Mouse (Mus musculus) forelimb bud, embryonic 11.5 days (tissue): Measurements from ENCODE around the gene Fxn.

Source experiments
- DNase-seq: peaks from one replicate; pipeline ENCODE4 v3.0.0-alpha.2; 2012; ENCODE audit warnings: low read depth, low spot score

Gene Fxn

DNA sequence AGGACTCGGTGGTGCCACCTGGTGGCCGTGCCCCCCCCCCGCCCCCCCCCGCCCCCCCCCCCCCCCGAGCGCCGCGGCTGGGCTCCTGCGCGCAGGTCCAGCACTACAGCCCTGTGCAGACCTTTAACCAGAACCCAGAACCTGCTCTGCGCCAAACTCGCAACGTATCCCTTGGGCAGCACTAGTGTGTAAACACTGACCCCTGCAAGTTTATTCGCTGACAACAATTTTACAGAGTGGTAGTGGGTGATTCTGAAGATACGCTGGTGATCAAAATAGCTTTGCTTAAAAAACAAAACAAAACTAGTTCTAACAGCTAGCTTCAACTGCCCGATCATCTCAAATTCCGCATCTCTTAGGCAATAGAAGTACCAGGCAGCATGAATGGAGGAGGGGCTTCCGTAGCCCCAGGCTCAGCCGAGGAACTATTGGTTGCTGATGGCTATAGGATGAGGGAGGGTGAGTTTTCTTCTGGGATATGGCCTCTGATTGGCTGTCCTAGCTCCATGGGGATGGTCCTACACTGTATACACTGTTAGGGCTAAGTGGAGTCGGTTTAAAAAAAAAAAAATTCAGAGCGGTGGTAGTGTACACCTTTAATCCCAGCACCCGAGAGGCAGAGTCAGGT lies at the start of gene Fxn:
Gene Fxn, minus strand, starts transcription at position 5 of the 628 bp plus-strand sequence.
- DNase-seq: peak; percentile 92

DNA sequence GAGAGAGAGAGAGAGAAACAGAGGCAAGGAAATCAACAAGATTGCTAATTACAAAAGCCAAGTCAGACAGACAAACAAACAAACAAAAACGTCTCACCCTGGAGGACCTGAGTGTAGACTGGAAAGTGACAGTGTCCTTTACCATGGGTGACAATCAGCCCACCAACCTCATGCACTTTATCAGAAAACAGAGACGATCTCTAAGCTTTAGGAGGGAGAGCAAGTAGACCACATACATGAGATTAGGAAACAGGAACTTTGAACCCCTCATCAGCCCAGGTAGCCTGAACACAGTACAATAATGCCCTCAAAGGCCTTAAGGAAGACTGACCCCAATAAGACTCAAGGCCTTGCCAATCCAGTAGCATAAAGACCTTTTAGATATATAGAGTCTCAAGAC lies 47.5 kb upstream of the Fxn start:
- no peak for DNase-seq

DNA sequence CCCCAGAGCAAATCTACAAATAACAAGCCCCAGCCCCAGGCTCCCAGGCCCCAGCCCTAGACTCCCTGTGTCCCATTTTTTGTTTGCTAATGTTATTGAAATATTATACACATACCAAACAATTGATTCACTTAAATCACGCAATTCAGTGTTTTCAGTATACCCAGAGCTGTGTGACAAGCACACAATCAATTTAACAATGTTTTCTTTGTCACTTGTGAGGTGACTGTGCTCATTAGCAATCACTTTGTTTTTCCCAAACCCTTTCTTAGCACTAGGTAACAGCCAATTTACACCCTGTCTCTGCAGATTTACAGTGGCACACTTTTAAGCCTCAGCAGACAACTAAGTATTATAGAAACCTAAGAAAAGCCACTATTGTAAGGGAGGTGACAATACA lies 46.6 kb upstream of the Fxn start:
- no peak for DNase-seq

DNA sequence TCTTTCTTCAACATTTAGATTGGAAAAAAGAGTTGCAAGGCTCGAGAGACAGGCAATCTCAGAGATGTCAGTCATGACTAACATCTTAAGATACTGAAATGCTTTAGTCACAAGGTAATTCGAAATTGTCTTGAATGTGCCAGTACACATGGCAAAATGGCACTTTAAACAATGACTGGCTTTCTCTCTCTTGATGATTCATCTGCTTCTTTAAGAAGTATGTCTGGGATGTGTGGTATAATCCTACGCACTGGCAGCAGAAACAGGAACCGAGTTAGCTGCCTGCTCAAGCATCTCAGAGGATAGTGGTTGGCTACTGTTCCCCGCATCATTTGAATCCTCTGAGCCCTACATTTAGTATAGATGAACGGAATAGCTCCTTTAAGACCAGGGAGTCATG lies 45.3 kb upstream of the Fxn start:
- no peak for DNase-seq

DNA sequence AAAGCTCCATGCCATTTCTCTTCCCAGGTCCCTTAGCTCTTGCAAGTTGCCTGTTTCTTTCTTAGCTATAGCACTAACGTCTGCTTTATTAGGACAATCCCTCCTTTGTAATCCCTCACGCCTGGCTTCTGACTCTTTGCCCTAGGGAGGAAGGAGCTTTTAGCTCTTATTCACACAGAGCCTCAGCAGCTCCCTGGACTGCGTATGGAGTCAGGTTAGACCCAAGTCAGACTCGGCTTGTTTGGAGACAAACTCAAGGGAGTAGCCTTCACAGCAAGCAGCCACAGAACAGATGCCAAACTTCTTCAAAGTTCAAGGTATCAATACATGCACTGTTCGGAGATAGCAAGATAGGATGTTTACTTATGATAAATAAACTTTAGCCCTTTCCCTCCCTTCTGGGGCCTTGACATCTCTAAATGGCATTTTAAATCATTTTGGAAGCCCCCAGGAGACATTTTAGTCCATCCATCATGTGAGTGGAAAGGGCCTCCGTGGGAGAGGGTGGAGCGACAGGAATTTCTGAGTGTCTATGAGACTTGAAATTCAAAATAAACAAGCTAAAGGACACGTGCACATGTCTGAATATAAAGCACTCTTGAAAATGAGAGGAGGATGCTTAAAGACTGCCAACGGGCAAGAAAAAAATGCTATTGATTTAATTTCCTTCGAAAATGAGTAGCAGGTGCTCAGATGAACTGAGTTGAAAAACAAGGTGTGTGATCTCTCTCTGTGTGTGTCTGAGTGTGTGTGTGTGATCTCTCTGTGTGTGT lies 43.6 kb upstream of the Fxn start:
- no peak for DNase-seq

DNA sequence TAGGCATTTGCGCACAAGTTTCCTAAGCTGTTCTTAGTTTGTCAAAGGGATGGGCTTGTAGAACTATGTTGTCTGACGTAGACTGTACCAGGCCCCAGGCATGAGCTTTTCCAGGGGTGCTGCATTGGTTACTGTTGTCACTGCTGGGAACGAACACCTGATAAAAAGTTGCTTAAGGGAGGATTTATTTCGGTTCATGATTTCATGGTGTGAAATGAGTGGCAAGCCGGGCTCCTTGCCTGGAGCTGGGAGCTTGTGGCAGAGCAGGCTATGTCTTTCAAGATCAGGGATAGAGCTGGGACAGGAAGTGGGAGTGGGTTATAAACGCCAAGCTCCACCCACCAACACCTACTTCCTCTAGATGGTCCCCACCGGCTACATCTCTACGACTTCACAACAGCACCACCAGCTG lies 41.5 kb upstream of the Fxn start:
- DNase-seq: no peak

DNA sequence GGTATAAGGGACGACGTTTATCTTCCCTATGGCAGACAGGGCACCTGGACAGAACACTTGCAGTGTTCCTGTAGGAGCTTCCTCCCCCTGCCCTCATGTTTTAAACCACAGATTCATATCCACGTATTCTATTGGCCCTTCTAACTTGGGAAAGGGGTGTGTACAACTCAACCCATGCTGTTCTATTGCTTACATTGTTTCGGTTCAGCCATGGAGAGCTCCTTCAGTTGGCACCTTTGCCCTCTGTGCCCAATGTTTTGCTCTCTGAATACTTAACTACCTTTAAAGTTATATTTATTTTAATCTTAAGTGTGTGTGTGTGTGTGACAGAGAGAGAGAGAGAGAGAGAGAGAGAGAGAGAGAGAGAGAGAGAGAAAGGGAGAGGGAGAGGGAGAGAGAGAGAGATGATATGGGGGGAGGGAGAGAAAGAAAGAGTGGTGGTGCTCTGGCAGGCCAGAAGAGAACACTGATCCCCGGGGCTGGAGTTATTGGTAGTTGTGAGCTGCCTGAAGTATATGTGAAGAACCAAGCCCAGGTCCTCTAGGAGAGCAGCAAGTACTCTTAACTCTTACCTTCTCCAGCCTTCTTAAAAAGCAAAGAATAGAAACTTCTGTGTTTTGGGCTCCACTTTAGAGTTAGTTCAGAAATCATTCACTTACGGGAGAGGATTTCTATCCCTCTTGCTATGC lies 41.0 kb upstream of the Fxn start:
- no peak for DNase-seq

DNA sequence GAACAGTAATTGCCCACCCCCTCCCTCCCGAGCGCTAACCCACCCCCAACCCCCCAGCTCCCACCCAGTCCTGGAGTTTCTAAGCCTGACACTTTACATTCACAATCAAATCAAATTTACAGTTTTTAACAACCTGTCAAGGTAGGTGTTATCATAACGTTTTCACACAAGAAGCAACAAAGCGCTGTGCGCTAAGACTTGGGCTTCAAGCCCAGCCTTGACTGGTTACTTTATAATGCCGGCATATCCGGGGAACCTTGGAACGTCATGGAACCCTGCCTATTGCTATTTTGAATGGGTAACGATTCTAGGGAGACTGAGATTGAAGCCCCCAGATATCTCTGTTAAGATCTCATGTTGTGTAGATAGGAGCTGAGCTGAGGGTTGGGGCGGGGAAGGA lies 37.8 kb upstream of the Fxn start:
- DNase-seq: no peak

DNA sequence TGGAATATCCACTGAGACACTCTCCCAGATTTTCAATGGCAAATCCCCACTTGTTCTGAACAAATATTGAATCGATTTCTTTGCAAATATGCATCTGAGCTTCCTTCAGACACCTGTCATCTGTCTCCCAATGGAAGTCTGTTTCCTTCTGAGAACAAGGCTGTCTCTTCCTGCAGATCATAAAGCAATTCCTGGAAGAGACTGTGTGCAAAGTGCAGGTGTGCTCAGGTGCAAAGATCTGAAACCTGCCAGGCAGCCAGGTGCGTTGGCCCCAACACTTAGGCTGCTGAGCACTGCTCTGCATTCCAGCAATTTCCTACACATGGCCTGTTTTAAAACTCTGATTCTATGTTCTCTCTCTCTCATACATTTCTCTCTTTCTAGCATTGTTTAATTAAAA lies 37.3 kb upstream of the Fxn start:
- no peak for DNase-seq

DNA sequence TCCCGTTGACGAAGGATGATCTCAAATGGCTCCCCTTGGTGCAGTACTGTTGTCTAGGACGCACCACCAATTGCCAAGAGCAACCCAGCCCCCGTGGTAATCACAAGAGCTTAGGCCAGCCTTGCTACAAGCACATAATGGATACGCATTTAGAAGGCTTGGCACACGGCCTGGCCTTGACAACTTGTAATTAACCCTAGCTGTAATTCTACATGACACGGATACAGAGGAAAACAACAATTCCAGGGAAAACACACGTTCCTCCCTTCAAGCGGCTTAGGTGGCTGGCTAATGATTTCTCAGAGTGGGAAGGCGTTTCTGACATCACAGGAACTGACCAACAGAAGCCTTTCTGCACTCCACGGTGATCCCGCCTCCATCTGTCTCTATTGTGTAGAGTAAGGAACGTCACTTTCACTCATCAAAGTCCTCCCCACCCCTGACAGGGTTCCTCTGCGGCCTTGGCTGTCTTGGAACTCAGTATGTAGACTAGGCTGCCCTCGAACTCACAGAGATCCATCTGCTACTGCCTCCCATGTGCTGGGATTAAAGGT lies 36.7 kb upstream of the Fxn start:
- no peak for DNase-seq

DNA sequence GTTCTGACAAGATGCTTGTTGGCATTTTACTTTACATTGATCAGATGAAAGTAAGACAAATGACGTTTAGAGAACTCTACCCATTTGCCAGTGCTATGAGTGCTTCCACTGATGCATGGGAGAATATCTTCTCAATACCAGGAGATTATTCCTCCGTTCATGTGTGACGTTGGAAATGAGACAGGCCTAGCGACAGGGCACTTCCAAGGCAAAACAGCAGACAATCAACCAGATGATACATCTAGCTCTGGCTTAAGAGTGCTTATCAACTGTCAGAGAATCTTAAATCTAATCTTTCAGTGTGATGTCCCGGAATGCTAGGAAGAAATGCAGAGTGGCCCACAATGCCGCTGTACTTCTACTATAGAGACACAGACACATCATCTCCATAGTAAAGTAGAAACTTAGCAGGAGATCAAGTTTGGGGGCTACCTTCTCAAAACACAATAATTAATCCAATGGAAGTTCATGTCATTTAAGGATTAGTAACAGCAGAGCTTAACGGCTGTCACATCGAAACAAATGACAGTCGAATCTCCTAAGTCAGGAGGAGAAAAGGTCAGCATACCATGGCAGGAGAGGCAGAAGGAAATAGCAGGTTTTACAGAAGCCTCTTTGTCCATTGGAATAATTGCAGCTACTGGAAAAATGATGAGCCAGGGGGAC lies 35.8 kb upstream of the Fxn start:
- no peak for DNase-seq

DNA sequence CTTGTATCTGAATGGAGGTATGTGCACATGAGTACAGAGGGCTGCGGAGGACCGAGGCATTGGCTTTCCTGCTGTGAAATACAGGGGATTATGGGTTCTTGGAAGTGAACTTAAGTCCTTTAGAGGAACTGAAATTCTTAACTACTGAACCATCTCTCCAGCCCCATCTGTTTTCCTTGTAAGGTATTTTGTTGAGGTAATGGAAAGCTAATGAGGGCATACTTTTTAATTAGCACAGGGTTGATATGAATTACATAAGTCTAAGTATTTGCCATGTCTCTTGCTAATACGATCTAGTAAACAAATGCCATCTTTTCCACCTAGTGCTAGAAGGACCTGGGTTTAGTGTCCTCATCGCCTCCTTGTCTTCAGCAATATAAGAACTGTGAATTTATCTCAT lies 34.8 kb upstream of the Fxn start:
- no peak for DNase-seq

DNA sequence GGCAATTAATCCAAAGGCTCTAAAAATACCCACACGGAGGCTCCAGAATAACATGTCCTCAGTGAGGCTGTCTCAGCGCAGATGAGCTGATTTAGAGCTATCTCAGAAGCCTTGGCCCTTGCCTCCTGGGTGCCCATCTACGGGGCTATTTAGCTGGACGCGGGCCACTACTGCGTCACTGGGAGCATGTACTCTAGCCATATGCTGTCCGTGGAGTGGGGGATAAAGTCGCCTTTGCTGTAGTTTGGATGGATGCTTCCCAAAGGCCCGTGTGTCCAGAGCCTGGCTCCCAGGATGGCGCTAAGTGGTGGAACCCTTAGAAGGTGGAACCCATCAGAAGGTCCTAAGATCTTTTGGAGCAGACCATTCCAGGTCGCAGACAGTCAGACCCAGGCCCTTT lies 34.3 kb upstream of the Fxn start:
- no peak for DNase-seq

DNA sequence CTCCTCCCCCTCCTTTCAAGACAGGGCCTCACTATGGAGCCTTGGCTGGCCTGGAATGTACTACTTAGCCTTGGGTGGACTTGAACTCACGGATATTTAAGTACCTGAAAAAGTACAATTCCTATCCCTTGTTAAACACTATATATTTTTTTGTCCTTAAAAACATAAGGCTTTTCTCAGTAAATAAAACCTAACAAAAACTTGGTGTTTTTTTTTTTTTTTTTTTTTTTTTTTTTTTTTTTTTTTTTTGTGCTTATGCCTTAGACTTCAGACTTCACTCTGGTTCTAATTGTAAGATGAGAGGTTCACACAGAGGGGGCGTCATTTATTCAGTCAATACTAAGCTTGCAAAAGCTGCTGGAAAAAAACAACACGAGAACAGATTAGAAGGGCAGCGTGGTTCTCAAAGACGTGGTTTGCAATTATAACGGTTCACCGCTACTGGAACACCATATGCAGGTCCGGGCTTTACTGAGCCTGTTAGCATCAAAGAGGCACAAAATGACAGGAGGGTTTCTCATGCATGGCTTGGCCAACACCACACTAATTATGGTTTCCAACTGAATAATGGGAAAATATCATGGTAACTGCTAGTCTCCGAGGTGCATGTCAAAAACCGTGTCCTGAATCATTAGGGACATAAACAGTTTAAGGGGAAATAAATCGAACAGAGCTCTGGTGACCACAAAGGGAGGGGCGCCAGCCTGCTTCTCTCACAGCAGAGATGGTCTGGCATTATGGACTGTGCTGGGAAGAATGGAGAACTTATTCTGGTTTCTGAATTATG lies 32.3 kb upstream of the Fxn start:
- DNase-seq: no peak

DNA sequence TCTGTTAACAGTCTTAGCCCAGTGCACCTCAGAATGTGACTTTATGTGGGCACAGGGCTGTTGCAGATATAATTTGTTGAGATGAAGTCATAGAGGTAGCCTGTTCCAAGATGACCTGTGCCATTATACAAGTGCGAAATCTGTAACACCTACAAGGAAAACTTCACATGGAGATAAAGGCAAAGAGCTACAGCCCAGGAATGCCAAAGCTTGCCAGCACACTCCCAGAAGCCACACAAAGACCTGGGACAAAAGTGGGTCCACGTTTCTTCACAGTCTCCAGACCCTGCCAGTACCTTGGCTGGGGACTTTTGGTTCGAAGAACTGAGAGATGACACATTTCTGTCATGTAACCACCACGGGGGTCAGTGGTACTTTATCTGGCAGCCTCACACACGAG lies 31.6 kb upstream of the Fxn start:
- no peak for DNase-seq

DNA sequence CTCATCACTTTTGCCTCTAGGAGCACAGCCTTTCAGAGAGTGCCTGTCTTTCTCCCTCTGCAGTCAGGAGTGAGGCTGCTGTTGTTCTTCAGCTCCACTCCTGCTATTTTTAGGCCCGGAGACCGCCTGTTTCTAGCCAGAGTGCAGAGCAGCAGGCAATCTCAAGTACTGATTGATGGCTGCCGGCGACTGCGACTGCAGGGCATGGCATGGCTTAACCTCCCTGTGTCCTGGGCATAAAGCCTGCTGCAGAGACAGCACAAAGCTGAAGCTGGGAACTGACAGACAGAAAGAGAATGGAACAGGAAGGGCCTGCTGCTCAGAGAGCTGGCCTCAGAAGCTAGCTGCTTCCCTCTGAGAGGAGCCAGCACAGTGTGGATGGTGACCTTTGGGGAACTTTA lies 27.9 kb upstream of the Fxn start:
- no peak for DNase-seq

DNA sequence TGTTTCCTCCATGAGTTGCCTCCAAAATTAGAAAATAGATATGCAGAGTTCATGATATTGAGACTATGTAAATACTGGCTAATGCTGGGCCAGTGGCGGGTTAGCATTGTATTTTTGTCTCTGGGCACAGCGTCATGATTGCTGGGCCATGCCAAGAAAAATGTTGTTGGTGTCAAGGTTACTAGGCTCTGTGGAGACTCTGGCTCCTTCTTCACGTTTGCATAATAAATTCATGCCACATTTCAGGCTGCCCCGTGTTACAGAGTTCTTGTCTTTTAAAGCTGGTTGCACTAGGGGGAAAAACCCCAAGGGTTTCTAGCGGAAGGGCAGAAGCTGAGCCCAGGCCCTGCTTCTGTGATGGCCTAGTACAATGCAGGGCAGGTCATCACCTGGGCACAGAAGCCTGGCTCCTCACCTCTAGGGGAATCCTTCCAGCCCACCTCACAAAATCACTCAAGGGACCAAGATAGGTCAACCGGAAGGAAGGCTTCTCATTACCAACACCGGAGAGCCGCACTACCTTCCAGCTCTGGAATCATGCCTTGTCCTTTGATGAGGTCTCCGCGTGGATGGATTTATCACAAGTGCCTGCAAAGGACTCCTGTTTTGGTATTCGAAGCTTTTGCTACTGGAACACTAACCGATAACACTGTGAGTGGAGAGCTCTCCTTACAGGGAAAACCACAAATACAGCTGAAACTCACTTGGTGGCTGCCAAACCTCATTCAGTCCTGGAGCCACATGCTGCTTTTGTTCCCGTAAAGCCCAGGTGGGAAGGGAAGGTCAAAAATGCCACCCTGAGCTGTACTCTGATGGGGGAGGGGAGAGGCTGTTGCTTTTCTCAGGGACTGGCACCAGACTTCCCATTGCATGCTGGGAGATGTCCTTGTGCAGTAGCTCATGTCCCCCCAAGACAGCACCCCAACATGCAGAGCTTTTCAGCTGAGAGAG lies 27.1 kb upstream of the Fxn start:
- no peak for DNase-seq

DNA sequence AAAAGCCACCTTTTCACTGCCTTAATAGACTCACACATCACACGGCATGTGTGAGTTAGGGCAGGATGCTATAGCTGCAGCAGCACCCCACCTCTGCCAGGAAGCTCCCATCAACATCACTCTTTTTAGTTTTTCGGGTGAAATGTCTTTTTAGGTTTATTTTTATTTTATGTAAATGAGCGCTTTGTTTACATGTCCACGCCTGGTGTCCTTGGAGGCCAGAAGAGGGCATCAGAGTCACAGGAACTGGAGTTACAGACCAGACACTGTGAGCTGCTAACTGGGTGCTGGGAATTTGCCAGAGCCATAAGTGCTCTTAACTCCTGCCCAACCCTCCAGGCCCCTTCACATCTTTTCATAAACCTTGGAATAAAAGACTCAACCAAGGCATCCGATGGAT lies 25.9 kb upstream of the Fxn start:
- DNase-seq: no peak

DNA sequence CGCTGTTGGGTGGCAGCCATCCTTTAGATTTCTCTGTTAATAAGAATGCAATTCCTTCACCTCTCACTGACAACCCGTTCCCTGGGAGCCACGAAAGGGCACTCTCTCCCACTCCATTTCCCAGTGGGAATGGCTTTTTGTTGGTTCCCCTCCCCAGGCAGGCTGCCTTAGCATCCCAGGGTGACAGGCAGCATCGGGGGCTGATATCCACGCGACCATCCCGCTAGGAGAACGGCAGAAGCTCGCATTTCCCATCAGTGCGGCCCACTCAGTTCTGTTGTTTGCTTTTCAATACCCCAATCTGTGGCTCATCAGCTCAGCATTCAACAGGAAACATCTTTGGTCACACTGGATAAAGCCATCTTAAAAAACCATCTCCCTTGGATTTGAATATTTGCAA lies 21.8 kb upstream of the Fxn start:
- no peak for DNase-seq

DNA sequence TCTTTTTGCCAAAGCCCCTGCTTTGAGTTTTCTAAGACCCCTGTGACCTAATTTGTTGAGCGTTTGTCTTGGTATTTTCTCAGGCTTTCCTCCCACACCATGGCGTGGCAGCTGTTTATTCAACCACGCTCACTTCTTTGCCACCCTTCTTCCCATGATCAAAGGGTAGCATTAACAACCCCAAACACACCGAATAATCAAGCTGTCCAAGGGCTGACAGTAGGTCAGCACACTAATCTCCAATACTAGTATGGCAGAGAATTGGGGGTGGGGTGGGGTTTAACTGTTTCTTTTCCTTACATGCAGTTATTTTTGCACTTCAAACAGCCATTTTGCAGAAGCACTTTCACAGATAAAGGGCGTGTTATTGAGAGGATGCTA lies 21.4 kb upstream of the Fxn start:
- DNase-seq: no peak
